Mouse (Mus musculus) ES-CJ7 (cell line): ENCODE data around the gene Pacs1.

ENCODE experiments used
- DNase-seq: peaks from one replicate; pipeline ENCODE4 v3.0.0; 2011; ENCODE audit warnings: low read depth, low spot score

Pacs1 gene

DNA sequence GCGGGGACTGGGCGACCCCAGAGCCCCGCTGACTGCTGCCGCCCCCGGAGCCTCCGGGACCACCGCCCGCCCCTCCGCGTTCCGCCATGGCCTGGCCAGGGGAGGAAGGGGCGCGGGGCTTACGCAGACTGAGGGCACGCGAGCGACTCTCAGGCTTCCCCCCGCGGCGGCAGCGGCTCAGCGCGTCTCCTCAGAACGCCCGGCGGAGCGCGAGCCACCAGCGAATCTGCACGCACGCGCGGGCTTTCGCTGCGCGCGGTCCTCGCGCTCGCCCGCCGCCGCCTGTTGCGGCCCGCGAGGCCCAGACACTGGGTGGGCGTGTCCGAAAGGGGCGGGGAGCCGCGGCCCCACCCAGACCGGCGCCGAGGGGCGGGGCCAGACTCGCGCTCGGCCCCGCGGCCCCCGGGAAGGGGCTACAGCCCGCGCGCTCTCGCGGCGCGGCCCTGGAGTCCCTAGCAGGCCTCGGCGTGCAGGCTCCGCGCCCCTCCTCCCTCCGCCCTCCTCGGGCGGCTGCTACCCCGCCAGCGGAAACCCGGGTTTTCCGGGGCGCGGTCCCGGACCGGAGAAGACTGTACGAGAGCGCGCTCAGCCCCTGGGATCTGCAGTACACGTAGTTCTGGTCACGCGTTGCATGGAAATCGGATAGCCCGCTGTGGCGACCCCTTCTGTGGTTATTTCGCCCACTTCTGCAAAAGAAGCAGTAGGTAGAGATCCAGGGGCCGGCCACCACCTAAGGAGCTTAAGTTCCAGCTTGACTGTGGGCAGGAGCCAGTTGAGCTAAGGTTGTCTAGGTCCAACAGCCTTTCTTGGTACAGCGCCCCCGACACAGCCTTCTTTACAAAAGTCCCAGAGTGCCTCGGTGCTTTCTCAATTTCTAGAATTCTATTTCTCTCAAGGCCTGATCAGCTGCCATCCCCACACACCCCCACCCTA lies at the start of gene Pacs1:
TSS of gene Pacs1 (minus strand) at position 319 of the 933 bp plus-strand sequence.
- DNase-seq, result peak; percentile 75

DNA sequence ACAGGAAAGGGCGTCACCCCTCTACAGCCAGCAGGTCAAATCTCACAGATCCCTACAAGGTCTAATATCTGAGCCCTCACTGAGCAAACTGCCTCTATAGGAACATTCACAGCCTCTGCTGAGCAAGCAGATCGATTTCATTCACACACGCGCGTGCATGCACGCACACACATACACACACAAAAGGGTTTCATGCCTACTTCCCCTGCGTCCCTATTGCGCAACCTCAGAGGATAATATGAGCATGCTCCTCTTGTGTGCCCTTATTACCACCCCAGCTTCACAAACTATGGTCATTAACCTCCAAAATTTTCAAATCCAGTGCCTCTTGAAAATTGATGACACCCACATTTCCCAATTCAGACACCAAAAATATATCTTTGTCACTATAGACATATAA lies 40.3 kb upstream of the Pacs1 start:
- no peak for DNase-seq

DNA sequence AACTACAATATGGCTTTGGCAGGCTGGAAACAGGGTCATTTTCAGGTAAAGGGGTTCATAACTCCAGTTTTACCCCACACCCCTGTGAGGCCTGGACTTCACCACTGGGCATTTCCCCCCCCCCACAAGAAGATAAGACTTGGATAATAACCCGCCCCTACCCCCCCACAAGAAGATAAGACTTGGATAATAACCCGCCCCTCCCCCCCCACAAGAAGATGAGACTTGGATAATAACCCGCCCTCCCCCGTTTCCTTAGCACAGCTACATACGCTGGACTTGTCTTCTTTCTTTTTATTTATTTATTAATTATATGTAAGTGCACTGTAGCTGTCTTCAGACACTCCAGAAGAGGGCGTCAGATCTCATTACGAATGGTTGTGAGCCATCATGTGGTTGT lies 36.1 kb upstream of the Pacs1 start:
- no peak for DNase-seq

DNA sequence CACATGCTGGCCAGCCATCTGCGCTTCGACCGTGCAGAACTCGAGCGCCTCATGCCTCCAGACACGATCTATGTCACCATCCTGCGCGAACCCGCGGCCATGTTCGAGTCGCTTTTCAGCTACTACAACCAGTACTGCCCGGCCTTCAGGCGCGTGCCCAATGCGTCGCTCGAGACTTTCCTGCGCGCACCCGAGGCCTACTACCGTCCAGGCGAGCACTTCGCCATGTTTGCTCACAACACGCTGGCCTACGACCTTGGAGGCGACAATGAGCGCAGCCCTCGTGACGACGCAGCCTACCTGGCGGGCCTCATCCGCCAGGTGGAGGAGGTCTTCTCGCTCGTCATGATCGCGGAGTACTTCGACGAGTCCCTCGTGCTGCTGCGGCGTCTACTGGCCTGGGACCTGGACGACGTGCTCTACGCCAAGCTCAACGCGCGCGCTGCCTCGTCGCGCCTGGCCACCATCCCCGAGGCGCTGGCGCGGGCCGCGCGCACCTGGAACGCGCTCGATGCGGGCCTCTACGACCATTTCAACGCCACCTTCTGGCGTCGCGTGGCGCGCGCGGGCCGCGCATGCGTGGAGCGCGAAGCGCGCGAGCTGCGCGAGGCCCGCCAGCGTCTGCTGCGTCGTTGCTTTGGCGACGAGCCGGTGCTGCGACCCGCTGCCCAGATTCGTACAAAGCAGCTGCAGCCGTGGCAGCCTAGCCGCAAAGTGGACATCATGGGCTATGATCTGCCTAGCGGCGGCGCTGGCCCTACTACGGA lies 34.2 kb upstream of the Pacs1 start:
- peak; percentile 81 for DNase-seq

DNA sequence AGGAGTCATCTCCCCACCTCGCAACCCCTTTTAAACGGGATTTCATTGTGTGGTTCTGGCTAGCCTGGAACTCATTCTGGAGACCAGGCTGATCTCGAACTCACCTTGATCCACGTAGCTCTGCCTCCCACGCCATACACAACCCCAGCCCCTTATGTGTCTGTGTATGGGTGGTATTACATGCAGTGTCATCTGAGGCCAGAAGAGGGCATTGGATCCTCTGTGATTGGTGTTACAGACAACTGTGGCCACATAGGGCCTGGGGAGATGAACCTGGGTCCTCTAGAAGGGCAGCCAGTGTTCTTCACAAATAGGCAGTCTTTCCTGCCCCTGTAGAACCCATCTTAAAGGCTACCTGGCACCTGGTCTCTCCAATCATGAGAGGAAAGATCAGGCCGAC lies 33.4 kb upstream of the Pacs1 start:
- peak; percentile 87 for DNase-seq

DNA sequence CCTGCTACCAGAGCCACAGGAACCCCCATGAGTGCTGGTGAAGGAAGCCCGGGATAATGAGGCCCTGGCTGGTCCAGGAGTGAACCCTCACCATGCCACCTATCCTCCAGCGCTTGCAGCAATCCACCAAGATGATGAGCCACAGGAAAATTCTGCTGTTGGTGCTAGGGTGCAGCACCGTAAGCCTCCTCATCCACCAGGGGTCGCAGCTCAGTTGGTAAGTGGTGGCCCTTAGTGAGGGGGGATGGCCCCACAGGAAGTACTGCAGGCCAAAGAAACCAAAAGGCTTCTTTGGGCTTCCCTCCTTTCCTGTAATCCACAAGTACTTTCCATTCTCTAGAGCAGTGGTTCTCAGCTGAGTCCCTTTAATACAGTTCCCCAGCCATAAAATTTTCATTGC lies 29.5 kb upstream of the Pacs1 start:
- DNase-seq, result peak; percentile 89

DNA sequence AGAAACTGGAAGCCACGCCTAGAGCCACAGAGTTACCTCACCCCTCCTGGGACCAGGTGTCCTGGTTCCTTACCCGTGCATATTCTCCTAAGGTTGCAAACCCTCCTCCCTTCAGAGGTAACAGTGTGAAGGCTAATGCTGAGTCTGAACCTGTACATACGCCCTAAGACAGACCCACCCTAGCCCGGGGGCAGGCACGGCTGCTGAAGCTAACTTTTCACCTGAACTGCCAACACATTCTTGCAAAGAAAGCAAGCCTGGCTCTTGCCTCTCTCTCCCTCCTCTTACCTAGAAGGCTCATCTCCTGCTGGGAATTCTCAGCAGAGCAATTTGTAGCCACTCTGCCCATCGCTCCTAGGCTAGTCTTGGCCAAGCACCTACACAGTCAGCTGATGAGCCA lies 27.7 kb upstream of the Pacs1 start:
- peak; percentile 86 for DNase-seq

DNA sequence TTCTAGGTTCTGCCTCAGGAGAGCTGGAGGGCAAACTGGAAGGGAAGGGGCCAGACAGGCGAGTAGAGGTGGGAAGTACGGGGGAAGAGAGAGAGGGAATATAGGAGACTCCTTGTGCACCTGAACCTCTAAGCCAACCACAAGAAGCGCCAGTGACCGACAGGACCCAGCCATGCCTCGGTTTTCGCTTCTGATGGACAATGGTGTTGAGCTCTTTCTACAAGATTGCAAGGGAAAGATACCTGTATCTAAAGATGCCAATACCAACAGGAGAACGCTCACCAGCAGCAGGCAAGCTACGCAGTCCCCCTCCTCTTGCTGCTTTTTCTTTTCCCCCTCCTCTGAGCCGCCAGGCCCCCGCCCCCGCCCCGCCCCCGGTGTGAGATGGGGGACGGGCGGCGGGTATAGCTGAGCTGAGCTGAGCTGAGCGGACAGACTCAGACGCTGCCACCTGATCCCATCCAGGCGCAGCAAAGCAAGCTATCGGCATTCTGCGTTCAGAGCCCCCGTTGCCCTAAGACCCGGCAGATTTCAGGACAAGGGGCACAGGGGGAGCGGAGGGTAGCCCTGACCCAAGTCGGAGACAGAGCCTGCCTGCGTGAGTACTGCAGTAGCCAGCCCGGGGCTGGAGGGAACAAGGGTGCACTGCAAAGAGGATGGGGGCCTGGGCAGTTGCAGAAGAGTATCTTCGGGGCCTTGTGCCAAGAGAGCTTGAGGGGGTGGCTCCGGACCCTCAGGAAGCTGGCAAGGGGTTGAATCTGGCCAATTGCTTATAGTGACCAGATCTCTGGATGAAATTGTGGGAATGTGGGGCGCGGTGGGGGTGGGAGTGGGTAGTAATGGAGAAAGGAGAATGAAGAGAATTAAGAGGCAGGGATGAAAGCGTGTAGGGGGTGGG lies 25.2 kb upstream of the Pacs1 start, which contains the start of gene Gal3st3:
TSS of gene Gal3st3 (plus strand) at position 429 of the 898 bp plus-strand sequence.
- no peak for DNase-seq

DNA sequence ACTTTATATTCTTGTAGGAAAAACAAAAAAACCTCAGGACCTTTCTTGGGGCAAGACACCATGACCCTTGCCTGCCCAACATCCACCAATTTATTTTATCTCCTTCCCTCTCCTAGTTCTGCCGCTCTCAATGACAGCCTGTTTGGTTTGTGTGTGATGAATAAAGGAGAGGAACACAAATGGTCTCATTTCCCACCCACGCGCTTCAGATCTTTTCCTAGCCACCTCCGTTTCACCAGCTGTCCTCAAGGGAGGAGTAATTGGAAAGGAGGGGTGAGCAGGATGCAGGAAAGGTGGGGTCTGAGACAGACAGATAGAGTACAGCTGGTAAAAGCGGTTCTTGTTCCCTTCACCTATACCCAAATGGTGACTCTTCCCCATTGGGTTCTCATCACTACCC lies 23.7 kb upstream of the Pacs1 start:
- no peak for DNase-seq

DNA sequence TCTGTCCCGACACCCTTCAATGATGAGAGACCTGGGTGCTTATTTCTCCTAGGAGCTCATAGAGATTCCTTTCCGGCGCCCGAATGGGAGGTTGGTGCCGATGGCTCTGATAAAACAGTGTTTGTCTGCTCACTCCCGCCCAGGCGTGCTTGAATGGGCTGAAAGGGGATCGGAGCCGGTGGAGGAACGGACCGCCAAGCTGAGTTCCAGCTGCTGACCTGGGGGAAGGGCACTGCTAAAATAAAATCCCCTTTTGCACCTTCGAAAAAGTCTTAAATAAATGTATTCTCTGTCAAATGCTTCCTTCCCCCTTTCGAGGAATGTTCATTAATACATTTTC lies 22.8 kb upstream of the Pacs1 start:
- no peak for DNase-seq

DNA sequence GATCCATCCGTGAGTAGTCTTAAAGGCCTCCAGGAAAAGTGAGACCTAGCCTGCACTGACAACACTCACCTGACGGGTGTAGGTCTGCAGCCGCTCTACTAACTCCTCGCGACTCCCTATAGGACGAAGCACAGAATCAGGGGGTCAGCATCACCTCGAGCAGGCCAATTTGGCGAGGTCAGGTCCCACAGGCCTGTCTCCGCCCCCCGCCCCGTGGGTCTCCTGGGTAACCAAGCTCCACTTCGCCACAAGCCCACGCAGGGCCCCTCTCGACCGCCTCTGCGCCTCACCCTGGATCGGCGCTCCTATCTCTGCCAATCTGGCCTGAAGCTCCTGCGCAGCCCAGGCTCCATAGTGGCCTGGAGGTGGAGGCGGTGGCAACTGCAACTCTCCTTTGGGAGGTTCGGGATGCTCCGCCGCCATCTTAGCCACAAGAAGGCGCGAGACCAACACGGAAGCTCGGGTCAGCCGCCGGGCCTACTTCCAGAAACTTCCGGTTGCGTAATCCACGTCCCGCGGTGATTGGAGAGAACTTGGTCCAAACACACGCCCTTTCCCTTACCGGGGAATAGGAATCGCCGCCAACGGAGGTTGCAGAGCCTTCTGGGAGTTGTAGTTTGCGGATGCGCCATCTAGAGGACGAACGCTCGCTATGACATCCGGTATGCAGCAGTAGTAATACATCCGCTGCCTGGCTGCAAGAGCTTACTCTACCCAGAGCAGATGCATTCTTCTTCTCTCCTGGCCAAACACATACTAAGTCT lies 22.2 kb upstream of the Pacs1 start, which contains the start of gene Sf3b2:
TSS of gene Sf3b2 (minus strand) at position 484 of the 764 bp plus-strand sequence.
- peak; percentile 99 for DNase-seq

DNA sequence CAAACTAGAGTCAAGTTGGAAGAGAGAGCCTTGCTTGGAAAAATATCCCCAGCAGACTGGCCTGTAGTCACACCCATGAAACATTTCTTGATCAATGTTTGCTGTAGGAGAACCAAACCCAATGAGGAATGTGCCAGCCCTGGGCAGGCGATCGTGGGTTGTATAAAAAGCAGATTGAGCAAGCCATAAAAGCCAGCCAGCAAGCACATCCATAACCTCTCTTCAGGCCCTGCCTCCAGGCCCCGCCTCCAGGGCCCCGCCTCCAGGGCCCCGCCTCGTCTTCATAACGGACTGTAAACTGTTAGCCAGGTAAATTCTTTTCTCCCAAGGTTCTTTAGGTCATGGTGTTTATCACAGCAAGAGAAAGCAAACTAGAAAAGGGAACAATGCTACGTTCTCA lies 5.5 kb upstream of the Pacs1 start:
- DNase-seq, result no peak

DNA sequence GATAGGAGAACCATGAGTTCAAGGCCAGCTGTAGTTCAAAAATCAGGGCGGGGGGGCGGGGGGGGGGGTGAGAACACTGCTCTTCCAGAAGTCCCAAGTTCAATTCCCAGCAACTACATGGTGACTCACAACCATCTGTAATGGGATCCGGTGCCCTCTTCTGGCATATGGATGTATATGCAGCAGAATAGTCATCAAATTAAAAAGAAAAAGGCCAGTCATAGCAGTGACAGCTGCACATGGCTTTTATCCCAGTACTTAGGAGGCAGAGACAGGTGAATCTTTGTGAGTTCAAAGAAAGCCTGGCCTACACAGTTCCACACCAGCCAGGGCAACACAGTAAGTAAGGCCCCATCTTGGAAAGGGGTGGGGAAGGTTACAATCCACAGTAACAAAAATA lies 4.2 kb upstream of the Pacs1 start:
- no peak for DNase-seq

DNA sequence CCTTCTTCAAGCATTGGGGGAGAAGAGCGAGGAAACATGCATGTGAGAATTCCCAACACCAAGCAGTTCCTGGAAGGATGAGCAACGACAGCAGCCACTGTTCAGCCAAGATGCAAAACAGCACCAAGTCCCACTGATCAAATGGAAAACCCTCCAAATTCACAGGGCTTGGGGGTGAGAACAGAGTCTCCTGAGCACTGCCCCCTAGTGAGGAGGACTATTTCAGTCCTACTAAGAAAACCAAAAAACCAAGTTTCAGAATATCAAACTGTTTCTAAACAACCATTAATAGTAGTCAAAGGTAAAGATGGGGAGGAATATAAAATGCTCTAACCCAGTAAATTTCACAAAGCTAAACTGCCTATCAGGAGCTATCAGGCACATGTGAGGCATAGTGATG lies 3.6 kb upstream of the Pacs1 start:
- DNase-seq, result no peak

DNA sequence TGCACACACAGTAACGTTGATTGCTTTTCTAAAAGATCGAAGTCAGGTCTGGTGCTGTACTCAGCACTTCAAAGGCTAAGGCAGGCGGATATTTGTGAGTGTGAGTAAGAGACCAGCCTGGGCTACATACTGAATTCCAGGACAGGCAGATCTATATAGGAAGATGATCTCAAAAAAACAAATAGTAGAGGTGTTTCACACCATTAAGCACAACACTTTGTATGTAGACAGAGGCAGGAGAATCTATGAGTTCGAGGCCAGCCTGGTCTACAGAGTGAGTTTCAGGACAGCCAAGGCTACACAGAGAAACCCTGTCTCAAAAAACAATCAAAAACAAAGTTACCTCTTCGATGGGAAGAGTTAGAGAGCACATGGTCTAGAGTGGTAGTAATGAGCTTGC lies 2.8 kb upstream of the Pacs1 start:
- DNase-seq, result no peak

DNA sequence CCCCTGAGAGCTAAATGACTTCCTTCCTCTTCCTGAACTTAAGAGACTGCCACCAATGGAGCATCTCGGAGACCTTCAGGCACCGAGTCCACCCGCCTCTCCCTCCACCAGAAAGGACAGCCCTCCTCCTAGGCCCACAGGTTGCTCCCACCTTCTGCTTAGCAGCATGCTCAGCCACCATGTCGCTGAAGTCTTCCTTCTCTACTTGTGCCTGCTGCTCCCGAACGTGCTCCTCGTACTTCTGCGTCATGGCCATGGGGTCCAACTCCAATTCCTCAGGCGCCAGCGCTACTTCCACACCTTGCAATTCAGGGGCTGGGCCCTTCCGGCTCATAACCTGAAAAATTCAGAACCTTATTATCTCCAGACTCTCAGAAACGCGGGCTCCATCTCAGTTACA lies 1.7 kb upstream of the Pacs1 start:
- DNase-seq, result no peak

DNA sequence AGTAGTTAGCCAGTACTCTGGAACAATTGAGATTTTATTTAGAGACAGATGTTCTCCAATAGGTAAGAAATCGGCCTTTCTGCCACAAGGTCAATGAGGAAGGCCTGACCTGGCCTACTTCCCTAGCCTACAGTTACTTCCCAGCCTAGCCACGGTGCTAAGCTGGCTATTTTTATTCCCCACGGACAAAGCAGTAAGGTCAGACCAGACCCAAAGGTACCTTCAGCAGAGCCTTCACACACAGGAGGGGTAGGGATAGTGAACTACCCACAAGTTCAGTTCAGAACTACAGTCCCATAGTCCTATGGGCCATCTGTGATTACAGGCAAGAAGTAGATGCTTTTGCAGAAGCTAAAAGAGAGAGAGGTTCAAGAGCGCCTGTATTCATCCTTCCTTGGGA lies 997 bp upstream of the Pacs1 start:
- no peak for DNase-seq

DNA sequence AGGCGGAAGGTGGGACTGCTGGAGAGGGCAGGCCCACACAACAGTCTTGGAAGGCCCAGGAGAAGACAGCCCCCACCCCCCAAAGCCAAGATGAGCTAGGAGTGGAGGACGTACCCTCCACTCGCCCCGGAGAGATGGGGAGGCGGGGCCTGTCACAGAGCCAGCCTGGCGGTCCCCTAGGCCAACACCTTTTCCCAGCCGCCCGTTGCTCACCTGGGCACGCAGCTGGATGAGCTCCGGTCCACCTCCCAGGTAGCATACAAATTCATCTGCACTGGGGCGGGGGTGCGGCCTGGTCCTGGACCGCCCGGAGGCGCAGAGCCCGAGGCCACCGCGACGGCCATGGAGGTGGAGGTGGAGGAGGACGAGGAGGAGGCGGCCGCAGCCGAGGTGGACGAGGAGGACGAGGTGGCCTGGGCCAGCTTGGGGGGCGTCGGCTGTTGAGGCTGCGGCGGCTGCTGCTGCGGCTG lies 558 bp downstream of the Pacs1 start:
- DNase-seq, result peak; percentile 25

DNA sequence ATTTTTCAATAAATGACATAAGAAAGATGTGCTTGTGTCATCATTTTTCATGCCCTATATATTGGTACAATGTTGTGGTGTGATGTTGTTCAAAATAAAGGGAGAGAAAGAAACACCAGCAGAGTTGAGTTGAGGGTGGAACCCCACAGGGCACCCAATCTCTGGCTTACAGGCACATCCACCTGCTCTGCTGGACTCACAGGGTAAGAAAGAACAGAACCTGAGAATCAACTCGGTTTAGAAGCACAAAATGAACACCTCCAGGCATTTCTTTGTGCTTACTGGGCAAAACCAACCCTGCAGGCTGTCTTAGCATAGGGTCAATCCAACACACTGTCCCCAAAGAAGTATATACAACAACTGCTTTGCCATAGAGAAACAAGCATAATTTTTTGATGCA lies 1.5 kb downstream of the Pacs1 start:
- DNase-seq, result no peak

DNA sequence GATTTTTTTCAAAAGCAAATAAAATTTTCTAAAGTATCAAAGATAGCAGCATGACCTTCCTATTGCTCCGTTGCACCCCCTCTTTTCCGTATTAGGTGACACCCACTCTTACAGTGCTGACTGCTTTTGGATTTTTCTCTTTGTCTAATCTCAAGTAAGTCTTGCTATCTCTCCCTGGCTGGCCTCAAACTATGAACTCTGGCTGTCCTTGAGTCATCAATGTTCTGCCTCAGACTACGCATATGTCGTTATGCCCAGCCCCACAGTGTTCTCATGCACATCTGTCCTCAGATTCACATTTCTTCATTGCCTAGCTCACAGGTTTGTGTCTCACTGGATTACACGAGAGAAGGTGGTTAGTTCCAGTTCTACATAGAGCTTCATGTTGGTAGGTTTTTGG lies 3.5 kb downstream of the Pacs1 start:
- DNase-seq, result no peak

DNA sequence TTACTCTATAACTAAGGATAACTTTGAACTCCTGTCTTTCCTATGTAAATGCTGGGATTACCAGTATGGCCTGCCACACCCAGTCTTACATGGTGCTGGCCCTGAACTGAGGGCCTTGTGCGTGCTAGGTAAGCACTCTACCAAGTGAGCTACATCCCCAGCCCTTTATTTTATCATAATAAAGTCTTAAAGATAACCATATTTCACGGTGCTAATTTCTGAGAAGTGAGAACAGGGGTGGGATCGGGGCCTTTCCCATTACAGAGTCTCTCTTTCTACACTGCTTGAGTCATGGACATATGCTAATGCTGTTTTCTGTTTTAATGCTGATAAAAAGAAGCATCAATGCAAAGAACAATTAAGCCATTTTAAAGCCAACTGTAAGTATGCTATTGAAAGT lies 4.0 kb downstream of the Pacs1 start:
- no peak for DNase-seq
